Mouse (Mus musculus) urinary bladder, adult 18-20 months (tissue): ENCODE data around the gene Trub2.

Source experiments
- DNase-seq, 2 experiments: peaks; one replicate each; pipeline ENCODE4 v3.0.0; 2022; ENCODE audit warnings: low spot score in 2 of 2, mixed read lengths in 2 of 2

Trub2 gene

GRCm38 (mm10) chr2:29724664-29725365 lies 63.5 kb downstream of the Trub2 start:
- DNase-seq: no peak

- no peak for DNase-seq
These were observed 65.2 kb downstream of the Trub2 start for GRCm38 (mm10) chr2:29723132-29723531.

GRCm38 (mm10) chr2:29718581-29718980 lies 69.7 kb downstream of the Trub2 start:
- DNase-seq: no peak

GRCm38 (mm10) chr2:29716691-29717090 lies 71.6 kb downstream of the Trub2 start:
- DNase-seq: no peak

GRCm38 (mm10) chr2:29716143-29716542 lies 72.2 kb downstream of the Trub2 start:
- DNase-seq: no peak

GRCm38 (mm10) chr2:29714127-29714526 lies 74.2 kb downstream of the Trub2 start:
- no peak for DNase-seq

- no peak for DNase-seq
These were observed 74.8 kb downstream of the Trub2 start for GRCm38 (mm10) chr2:29713501-29713900.

- DNase-seq: no peak
These were observed 76.4 kb downstream of the Trub2 start for GRCm38 (mm10) chr2:29711877-29712276.
